Mouse (Mus musculus): ENCODE data around the gene Mras.

Gene Mras

DNA sequence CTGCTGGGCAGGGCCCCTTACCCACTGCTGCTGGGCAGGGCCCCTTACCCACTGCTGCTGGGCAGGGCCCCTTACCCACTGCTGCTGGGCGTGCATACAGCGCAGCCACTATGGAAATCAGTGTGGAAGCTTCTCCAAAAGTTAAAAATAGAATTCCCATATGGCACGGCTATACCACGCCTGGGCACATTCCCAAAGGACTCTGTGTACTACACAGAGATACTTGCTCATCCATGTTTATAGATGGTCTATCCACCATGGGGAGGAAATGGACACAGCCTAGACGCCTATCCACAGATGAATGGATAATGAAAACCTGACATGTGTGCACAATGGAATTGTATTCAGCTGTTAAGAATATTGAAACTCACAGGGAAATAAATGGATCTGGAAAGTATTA, 3.8 kb upstream of the Mras start:
- no peak for DNase-seq (ENCODE audit: low read depth)

DNA sequence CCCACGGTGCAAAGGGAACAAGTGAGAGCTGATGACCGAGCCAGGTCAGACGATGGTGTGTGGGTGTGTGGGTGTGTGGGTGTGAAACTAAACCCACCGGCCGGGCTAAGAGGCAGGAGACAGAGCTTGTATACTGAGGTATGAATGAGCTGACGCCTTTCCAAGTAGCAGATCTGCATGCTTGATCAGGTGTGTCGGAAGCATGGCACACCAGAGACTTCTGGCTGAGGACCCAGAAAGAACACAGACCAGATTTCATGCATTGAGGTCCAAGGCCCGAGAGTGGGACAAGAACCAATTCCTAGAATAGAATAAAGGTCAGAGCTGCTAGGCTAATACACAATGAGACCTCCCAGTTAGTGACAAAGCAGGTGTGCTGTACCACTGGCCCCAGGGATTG, 1.9 kb upstream of the Mras start:
- DNase-seq (ENCODE audit: low read depth): no peak

DNA sequence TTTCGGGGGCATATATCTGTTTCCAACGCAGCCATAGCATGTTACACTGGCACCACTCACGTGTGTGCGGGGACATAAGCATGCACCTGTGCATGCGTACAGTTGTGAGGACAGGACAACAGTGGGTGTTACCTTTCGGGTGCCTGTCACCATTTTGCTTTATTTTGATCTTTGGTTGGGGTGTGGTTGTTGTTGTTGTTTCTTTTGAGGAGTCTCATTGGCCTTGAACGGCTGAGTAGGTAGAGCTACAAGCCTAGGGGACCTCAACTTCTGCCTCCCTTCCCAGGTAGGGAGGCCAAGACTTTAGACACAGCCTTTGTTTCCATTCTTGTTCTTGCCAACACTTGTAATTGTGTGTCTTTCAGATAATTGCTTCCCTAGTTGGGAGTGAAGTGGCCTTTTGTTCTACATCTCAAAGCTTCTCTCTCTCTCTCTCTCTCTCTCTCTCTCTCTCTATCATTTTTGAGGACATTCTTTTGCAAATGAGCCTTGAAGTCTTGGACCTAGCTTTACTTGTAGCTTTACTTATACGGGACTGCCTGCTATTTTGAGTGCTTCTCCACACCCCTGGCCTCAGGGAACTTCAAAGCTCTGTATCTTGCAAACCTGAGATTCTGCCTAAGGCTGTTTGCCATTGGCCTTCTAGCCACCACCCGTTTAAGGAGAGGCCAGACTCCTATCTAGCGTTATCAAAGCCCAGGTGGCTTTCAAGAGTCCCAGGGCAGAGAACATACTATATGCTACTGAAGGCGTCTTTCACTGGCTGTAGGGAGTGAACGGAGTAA, 792 bp upstream of the Mras start:
- no peak for DNase-seq (ENCODE audit: low read depth)

DNA sequence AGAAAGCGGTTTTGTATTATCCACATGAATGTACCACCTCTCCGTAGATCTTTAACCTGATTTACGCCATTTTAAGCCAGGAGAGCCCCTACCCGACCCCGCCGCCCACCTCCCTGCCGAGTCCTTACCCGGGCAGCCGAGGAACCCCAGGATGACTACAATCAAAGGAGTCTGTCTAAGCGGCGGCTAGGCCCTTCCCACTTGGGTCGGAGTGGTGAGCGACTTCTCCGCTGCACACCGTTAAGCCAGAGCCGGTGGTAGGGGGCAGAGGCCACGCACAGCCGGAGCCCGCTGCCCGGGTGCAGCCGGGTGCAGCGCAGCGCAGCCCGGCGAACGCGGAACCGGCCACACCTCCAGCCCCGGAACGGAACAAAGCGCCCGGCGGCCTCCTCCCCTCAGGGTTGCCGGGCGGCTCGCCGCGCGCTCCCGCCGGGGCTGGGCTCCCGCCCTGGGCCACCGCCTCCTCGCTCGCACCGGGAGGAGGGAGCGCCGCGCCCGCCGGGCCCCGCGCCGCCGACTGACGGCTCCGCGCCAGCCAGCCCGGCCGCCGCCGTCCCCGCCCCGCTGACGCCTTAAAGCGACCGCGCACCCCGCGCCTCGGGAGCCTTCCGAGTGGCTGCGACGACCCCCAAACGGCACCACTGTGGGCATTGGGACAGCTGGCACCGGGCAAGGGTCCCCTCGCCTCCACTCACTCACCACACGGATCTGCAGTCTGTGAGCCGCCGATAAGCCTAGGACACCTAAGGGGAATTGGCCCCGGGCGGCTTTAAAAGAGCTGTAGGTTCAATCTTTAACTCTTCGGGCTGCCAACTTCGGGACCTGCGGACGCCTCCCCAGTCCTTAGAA, 775 bp downstream of the Mras start:
- peak; percentile 31 for DNase-seq (ENCODE audit: low read depth)

DNA sequence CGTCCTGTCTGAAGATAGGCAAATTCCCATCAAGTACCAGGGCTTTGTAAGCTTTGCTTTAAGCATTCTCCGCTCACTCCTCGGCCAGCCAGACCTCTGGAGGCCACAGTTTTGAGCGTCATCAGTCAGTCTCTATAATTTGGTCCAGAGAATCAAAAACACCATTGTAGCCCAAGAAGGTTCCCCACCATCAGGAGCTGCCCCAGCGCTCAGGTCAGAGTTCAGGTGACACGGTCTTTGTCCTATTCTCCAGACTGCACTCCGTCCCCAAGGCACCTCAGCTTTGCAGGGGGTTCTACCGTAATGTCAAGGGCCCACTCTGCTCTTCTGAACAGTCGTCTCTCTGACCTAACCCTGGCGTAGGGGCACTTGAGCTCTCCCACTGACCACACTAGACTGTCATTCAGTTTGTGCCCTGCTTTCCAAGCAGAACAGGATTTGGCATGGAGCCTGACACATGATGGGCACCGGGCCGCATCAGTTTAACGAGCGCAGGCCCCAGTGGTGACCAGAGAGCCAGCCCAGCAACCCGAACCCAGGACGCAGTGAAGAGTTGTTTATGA, 1.5 kb downstream of the Mras start:
- no peak for DNase-seq (ENCODE audit: low read depth)

DNA sequence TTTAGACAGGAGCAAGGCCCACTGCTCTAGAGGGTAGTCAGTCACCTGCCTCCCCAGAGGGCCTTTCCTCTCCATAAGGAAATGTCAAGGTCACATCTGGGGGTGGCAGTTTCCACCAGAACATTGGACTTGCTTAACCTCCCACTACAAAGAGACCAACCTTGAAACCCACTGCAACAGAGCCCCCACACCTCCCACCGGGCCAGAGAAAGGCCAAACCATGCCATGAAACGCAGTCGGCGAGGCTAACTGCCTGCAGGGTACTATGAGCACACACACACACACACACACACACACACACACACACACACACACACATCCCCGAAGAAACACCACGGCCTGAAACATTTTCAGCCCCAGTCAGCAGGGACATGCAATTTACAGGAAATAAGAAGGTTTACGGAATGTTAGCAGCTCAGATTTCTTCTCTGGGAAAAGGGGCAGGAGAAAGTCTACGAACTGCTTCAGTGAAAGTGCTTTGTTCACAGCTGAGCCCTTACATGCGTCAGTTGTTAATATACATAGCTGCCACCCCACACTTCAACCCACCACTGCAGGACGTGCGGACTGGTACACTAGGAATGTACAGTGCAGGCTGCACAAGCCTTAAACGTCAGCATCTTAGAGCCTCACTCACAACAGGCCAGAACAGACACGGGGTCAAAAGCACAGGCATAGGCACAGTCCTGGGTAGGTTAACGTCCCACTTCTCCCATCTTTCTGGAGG, 2.1 kb downstream of the Mras start:
- no peak for DNase-seq (ENCODE audit: low read depth)

DNA sequence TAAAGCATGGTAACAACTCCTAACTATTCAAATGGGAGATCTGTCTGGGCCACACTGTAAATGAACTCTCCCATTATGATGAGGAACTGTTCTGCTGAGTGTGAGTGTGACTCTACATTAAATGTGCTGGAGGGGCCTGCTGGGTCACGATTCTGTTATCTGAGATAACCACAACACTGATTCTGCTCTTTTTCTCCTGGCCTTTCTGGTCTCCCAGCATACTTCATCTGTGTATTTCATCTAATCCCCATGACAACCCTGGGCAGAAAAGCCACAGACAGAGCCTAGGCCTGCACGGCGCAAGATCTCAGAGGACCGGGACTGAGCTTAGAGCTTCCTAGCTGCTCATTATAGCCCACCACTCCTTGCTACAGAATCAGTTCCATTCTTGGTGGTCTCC, 4.7 kb downstream of the Mras start:
- peak; percentile 45 for DNase-seq (ENCODE audit: low read depth)

DNA sequence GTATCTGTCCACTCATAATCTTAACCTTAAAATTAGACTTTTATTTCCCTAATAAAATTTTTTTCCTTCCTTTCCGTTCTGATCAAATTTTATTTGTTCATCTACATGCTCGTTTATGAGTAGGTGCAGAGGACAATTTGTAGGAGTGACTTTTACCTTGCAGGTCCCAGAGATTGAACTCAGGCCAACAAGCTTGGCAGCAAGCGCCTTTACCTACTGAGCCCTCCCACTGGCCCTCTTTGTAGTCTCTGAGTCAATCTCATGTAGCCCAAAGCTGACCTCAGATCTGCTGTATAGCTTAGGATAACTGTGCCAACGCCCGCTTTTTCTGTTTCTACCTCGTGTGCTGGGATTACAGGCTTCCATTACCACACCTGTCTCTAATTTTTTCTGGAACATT, 5.2 kb downstream of the Mras start:
- DNase-seq (ENCODE audit: low read depth): no peak

DNA sequence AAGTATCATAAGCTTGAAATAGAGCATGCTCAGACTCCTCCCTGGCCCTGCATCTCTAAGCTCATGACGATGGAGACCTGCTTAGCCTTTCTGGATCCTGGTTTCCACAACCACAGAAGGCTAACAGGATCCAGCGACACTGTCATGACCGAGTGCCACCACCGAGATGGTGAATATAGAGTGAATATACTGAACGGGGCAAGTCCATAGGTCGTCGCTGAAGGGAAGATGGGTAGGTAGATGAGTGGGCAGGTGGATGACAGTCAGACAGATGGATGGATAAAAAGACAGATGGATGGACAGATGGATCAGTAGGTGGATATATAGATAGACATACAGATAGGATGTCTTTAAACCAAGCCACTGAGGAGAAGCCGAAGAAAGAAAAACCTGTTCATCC, 5.8 kb downstream of the Mras start:
- no peak for DNase-seq (ENCODE audit: low read depth)

DNA sequence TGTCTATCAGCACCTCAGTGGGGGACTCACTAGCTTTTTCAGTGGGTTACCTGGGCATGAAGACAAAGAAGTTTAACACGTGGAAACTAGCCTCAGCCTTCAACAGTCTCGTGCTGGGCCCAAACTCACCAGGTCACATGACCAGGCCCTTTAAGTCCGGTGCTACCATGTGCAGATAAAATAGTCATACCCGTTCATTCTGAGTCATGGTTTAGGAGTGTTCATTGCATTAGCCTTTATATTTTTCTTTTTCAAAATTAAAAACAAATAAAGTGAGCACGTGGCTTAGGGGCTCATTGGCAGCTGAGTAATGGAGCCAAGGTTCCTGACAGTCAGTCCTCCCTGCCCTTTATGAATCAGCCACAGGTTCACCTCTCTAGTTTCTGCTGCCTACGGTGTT, 6.4 kb downstream of the Mras start:
- DNase-seq (ENCODE audit: low read depth): no peak

DNA sequence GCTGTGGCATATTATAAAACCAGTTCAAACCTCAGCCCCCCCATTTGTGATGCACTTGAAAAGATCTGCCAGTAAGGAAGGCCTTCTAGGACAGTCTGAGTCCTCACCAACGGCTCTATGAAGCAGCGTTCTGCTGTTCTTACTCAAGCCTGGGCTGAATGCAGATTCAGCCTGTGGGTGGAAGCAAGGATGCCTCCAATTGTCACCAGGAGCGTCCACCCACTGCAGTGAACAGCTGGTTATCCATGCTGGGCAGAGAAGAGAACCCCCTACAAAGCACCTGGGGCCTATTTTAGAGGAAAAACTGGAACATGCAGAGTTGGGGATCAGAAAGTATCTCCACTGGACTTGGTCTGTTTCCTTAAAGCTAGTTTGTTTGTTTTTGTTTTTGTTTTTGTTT, 7.3 kb downstream of the Mras start:
- no peak for DNase-seq (ENCODE audit: low read depth)

DNA sequence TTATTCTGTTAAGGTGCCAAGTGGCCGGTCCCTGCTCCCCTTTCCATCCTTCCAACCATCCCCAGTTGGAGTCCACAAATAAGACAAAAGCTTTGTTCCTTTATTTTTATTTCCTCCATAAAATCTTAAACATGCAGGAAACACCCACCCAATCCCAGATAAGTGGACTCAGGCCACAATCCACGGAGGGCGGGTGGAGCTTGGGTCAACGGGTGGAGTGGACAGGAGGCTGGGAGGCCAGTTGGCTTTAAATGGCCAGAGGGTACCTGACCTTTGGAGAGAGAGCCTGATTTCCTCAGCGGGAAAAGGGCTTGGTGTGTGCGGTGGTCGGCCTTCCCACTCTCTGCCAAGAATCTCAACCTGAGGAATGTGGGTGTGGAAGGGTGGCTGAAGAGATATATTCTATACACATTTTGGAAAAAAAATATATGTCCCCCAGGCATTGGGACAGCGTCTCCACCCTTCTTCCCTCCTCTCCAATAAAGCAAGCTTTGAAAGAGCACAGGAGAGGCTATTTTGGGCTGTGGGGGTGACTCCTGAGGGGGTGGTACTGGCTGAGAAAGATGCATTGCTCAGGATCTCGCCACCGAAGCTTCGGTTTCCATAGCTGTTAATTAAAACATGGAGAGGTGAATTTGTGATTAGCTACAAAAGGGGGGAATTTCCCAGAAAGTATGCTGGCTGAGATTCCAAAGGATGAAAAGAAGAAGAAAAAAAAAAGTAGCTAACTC, 8.4 kb downstream of the Mras start:
- no peak for DNase-seq (ENCODE audit: low read depth)

DNA sequence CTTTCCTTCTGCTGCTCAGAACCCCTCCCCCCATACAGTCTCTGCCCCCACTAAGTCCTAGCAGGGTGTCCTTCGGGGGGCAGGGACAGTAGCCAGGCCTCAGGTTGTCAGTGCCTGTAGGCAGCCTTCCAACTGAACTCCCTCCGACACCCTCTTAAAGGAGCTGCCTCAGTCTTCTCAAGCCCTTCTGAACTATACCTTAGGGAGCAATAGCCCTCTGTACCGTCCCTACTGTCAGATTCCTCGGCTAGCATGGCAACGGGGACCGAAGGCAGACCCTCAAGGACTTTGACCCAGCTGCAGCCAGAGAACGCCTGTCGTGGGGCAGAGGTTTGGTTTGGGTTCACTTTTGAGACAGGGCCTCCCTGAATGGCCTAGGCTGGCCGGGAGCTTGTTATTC, 11.9 kb downstream of the Mras start:
- no peak for DNase-seq (ENCODE audit: low read depth)

DNA sequence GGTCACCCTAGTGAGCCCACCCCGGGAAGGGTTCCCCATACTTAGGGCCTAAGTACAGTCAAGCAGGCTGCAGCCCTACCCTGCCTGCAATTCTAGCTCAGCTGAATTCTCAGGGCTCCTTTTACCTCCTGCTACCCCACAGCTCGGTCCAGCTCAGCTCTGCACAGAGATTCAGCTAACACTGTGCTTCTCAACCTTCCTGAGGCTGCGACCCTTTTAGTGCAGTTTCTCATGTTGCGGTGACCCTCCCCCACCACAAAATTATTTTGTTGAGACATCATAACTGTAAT, 12.7 kb downstream of the Mras start:
- no peak for DNase-seq (ENCODE audit: low read depth)

DNA sequence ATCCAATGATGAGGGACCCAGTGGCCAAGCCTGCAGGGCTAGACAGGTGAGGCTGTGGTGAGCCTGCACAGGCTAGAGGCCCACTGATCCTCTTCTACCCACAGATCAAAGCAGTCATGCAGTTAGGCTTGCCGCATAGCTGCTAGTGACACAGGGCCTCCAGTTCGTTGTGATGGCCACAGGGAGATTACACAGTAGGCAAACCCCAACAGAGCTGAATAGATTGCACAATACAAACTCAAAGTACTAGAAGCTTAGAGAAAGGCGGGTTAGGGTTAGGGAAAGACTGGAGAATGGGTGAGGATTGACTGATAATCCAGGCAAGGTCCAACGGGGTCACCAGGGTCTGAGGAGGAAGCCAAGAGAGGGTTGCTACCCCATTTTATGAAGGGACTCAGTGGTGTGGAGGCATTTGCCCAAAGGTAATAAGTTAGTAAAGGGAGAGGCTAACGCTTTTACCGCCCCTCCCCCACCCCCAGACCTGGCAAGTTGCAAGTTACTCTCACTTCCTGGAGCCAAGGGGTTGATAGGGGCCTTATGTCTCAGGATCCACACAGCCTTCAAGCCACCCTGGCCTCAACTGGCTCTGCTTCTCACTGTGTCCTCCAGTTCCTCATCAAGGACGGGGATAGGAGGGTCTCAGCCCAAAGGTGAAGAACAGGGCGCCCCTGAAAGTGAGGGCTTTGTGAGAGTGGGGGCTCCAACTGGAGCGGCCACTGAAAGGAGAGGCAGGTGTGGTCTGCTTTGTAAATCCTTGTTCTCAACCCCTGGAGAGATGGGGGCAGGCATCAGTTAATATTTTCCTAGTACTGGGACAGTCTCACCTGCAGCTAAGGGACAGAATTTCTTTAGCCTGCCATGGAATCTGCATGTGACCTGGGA, 13.2 kb downstream of the Mras start:
- no peak for DNase-seq (ENCODE audit: low read depth)

DNA sequence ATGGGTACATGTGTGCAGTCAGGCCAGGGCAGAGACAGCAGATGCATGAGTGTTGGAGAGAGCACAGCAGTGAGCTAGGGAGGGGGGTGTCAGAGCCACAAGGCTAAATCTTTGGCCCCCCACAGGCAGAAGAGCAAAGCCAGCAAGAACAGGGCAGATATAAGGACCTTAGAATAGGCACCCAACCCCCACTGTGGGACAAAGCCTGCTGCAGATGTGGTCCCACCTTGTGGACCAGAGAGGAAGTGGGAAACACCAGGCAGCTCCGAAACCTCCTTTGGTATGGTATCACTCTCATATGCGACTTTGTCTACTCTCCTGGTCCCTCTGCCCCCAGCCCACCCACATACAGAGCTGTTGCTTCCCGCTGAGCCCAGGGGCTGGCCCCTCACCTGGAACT, 15.3 kb downstream of the Mras start:
- no peak for DNase-seq (ENCODE audit: low read depth)

DNA sequence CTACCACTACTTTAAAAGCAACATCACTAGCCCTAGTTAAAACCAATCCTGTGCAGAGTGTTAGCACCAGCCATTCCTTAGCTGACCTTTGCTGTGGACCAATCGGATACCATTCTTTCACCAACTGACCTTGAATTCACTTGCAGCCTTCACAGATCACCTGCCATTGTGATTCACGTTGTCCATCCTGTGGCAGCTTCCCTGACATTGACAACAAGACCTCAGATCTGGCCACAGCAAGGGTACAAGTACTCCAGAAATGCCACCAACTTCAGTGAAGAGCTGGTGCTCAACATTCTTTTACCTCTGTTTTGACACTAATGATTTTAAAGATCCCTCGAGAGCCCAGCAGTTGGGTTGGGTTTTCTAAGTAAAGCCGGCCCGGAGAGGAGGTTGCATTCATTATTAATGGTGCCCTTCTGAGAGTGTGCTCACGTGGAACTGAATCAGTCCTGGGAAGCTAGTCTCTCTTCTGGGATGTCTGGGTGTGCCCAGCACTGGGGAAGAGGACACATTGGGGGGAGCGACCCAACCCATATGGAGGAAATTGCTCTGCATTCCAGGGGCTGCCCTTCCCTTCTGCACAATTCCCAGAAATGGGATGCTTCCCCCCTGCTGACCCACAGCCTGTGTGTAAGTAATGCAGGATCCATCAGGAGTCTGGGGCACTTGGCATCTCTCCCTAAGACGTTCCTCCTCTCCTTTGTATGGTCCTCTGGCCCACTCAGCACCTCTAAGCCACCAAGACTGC, 17.1 kb downstream of the Mras start:
- DNase-seq (ENCODE audit: low read depth): no peak

DNA sequence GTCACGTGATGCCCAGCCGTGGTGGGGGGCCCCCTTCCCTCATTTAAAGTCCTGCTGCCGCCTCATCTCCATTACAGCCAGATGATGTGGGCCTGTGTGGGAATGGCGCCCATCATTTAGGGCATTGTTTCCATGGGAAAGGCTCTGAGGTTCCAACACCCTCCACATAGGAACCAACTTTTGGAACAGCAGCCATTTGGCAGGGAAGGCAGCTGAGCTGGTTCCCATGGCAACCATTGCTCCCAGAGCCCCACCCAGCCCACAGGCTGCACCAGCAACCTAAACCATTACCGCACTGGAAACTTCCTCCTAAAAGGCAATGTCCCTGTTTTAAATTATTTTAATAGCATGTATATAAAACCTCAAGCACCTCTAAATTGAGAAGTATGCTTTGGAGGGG, 18.8 kb downstream of the Mras start:
- DNase-seq (ENCODE audit: low read depth): no peak

DNA sequence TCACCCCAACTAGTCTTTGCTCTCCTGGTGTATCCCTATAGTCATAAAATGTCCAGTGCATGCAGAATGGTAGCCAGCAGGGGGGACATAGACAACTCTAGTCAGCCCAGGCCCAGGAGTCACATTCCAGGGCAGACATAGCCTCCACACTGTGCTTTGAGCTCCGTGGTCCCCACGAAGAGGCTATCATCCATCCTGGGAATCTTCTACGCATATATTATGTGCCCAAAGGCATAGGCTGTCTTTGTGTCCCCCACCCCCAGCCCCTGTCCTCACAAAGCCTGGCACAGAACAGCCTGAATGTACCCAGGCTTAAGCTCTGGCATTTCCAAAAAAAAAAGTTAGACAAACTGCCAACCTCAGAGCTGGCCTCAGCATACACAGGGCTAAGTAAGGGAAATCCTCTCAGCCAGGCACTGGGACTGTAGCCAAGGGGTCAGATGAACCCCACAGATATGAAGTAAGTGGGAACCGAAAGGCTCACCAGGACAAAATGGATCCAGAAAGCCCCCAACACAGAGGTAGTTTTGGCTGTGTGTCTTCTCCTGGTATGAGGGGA, 19.8 kb downstream of the Mras start:
- DNase-seq (ENCODE audit: low read depth): no peak

DNA sequence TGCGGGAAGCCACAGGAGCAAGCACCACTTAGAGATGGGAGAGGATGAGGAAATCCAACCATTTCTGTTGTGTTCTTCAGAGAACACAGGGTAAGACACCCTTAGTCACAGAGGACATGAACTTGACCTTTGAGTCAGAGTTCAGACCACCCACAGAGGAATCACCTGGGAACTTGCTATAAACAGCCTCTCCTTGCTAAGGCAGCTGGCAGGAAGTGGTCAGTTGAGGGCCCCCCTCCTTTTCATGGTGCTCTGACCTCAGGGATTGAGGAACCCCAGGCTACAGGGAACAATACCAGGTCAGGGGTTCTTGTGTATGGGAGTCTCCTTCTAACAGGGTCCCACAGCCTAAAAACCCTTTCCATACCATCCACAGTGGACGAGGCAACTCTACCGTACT, 20.4 kb downstream of the Mras start:
- DNase-seq (ENCODE audit: low read depth): no peak
